Mouse (Mus musculus) liver, embryonic 14.5 days (tissue): ENCODE measurements around the gene Nup93.

Experiments
- CTCF ChIP-seq: IDR thresholded peaks from 2 replicates; pipeline ENCODE4 v1.5.1; 2016; ENCODE audit warnings: antibody characterized with exemption, low read depth, control low read depth
- EP300 ChIP-seq: IDR thresholded peaks from 2 replicates; pipeline ENCODE4 v1.6.1; 2016; ENCODE audit warnings: antibody characterized with exemption, low read depth

GRCm38 (mm10) chr8:94295687-94296086 is 81.3 kb downstream of the Nup93 start:
- TF ChIP-seq CTCF = no peak
- no peak for TF ChIP-seq EP300
